Mouse (Mus musculus) liver, embryonic 11.5 days (tissue): ENCODE data around the gene 2200002D01Rik. TPM values are rescaled to one million over a fixed set of nuclear protein-coding genes. Genes with fewer than 3 reads are reported as not detected.
A peak's percentile ranks its signal among the peaks of the same experiment; 100 is the strongest.

Source experiments
- ATAC-seq: fragments of 200-750 bp; cut with Nextera tagmentation; replicated peaks from 2 replicates; pipeline ENCODE4 v1.8.0; 2017; ENCODE audit warnings: moderate number of reproducible peaks, mild to moderate bottlenecking, moderate TSS enrichment, moderate library complexity; ENCODE audit not compliant: low FRiP score
- DNase-seq: peaks from one replicate; pipeline ENCODE4 v3.0.0-alpha.2; 2017; ENCODE audit warnings: low spot score
- H3K27ac ChIP-seq: fragments of 300-500 bp; sonication (generic); 2 replicates; pipeline ENCODE4 v1.5.1; 2014; ENCODE audit warnings: mild to moderate bottlenecking, low read depth, low read length, control low read depth
- H3K27me3 ChIP-seq: fragments of 300-500 bp; sonication (generic); replicated peaks from 2 replicates; pipeline ENCODE4 v1.6.1; 2014; ENCODE audit warnings: low read length, mixed read lengths; ENCODE audit not compliant: control insufficient read depth, insufficient read depth
- H3K36me3 ChIP-seq: fragments of 300-500 bp; sonication (generic); 2 replicates; pipeline ENCODE4 v1.6.1; 2014; ENCODE audit warnings: mild to moderate bottlenecking, low read length, moderate library complexity, mixed read lengths; ENCODE audit not compliant: control insufficient read depth, insufficient read depth
- H3K4me1 ChIP-seq: fragments of 300-500 bp; sonication (generic); replicated peaks from 2 replicates; pipeline ENCODE4 v1.6.1; 2014; ENCODE audit warnings: low read length, mixed read lengths; ENCODE audit not compliant: control insufficient read depth, insufficient read depth
- H3K4me2 ChIP-seq: fragments of 300-500 bp; sonication (generic); 2 replicates; pipeline ENCODE4 v1.6.1; 2014; ENCODE audit warnings: mild to moderate bottlenecking, control low read depth, moderate library complexity
- H3K4me3 ChIP-seq: fragments of 300-500 bp; sonication (generic); 2 replicates; pipeline ENCODE4 v1.5.1; 2014; ENCODE audit warnings: low read depth, low read length, control low read depth
- H3K9ac ChIP-seq: fragments of 300-500 bp; sonication (generic); 2 replicates; pipeline ENCODE4 v1.6.1; 2014; ENCODE audit warnings: low read depth, low read length, control low read depth
- H3K9me3 ChIP-seq: fragments of 300-500 bp; sonication (generic); 2 replicates; pipeline ENCODE4 v1.6.1; 2016; ENCODE audit warnings: low read length, inconsistent platforms, mixed read lengths; ENCODE audit not compliant: control insufficient read depth
- WGBS: fragments of 180-500 bp; shearing (Covaris S2); extraction: QIAGEN DNeasy Blood & Tissue Kit; methylation state at CpG from one replicate; pipeline ENCODE4 v1.1.7; 2014; 5-methylcytosine and 5-hydroxymethylcytosine counted together
- polyA plus RNA-seq: library from polyadenylated mRNA; unstranded; fragments of >200 nt; fragmentation: Nextera tagmentation; extraction: Ambion mirVana; gene quantifications from 2 replicates; pipeline ENCODE4 v1.2.1, GENCODE M21; 2014

The 2200002D01Rik gene
- polyA plus RNA-seq, 1 experiment from 2014 or later = 4.4 TPM

DNA sequence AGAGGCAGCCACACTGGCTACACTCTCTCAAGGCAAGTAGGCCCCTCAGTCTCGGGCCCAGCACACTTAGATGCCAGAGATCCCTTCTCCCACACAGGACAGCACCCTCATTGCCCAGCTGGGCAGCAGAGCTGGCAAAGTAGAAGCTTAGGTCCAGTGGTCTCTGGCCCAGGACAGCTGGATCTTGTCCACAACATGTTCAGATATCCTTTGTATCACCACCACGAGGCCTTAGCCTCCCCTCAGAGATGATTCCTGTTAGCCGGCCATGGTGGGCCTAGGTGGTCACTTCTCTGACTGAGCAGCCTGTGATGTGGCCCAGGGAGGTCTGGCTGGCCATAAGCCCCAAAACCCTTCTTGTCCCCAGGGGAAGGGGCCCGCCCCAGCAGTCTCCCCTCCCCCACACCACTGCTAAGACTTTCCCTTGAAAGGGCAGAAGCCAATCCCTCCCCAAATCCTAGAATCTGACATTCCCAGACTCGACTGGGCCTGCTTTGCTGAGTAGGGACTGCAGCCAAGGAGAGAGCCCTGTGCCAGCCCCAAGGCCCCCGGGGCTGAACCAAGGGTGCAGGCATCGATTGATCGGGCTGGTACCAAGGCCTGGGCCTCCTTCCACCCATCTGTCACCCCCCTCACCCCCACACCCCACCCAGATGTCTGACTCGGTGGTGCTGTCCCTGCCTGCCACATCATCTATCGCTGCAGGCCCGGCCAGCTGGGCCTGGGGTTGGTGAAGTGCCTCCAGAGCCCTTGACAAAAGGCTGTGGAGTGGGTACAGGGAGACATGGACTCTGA, 42.6 kb upstream of the 2200002D01Rik start:
- DNase-seq (no peak), ATAC-seq (no peak)
- Histone ChIP-seq H3K9me3 (no peaks in the 10 kb centered on the region), H3K36me3 (no peaks in the 10 kb centered on the region), H3K9ac (no peak overlapping the region), H3K4me3 (no peak overlapping the region), H3K27ac (no peak overlapping the region), H3K4me2 (0 out of 2 replicates have a peak overlapping the region, but pooled peaks have one; percentile 8), H3K27me3 (no peaks in the 10 kb centered on the region; the same call in none of the 2 replicates), H3K4me1 (peaks cover 29% of the 10 kb centered on the region)
- 60% methylated on average over 11 of the region's 11 CpGs for WGBS

DNA sequence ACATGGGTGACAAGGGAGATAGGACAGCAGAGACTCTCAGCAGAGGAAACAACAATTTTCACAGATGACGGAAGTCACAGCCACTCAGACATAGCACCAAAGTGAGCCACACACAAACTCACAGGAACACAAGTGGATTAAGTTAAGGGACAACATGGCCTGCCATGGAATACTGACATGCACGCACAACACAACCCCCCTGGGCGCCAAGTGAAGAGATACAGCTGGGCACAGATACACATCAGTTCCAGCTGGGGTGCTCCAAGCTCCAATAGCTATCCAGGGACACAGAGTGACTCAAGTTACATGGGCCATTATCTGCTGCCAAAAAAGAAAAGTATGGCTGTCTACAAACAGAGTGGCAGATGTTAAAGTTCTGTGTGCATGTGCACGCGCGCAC, 41.6 kb upstream of the 2200002D01Rik start:
- no peaks in the 10 kb centered on the region for H3K9me3 ChIP-seq
- H3K36me3 ChIP-seq = no peaks in the 10 kb centered on the region
- H3K4me2 ChIP-seq = peak overlapping the region; percentile 81
- WGBS = 78% methylated on average over 6 of the region's 6 CpGs
- H3K9ac ChIP-seq = peak overlapping the region; percentile 55
- H3K4me3 ChIP-seq = peak overlapping the region; percentile 59
- H3K27ac ChIP-seq = peak overlapping the region; percentile 38; the same call in 1 of the 2 replicates
- DNase-seq = no peak
- no peak for ATAC-seq
- peaks cover 29% of the 10 kb centered on the region for H3K4me1 ChIP-seq
- H3K27me3 ChIP-seq = no peaks in the 10 kb centered on the region; the same call in none of the 2 replicates

DNA sequence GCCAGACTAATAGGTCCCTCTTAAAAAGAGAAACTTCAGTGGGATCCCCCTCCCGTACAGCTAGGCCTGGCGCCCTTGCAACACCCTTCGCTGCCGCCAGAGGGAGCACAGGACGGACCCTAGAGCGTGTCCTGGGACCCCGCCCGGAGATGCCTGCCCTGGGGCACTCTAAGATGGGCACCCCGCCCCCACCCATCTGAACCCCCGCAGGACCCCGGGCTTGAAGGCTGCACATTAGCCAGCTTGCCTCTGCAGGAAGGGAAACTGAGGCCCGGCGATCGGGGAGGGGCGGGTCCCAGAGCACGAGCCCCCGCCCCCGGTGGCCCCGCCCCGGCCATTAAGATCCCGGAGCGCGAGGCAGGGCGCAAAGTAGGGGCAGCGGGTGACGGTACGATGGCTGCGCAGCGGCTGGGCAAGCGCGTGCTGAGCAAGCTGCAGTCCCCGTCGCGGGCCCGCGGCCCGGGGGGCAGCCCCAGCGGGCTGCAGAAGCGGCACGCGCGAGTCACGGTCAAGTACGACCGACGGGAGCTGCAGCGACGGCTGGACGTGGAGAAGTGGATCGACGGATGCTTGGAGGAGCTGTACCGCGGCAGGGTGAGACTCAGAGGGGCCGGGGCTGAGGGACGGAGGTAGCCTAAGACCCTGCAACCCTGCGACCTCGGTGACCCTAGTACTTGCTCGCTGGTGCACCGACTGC, 40.8 kb upstream of the 2200002D01Rik start, which contains the start of gene Ppp1r14a:
Gene Ppp1r14a (plus strand): TSS at position 367 of the 697 bp plus-strand sequence.
- H3K27me3 ChIP-seq = no peaks in the 10 kb centered on the region; the same call in none of the 2 replicates
- H3K27ac ChIP-seq = peak within 1 kb of the TSS; percentile 38; the same call in 1 of the 2 replicates
- no peaks in the 10 kb centered on the region for H3K9me3 ChIP-seq
- WGBS = 2% methylated on average over 59 of the region's 59 CpGs
- H3K4me2 ChIP-seq = peak within 1 kb of the TSS; percentile 81
- H3K4me1 ChIP-seq = peaks cover 29% of the 10 kb centered on the region
- H3K36me3 ChIP-seq = no peaks in the 10 kb centered on the region
- H3K4me3 ChIP-seq = peak within 1 kb of the TSS; percentile 59
- peak; percentile 67 for ATAC-seq
- DNase-seq = peak; percentile 87
- H3K9ac ChIP-seq = peak within 1 kb of the TSS; percentile 55

DNA sequence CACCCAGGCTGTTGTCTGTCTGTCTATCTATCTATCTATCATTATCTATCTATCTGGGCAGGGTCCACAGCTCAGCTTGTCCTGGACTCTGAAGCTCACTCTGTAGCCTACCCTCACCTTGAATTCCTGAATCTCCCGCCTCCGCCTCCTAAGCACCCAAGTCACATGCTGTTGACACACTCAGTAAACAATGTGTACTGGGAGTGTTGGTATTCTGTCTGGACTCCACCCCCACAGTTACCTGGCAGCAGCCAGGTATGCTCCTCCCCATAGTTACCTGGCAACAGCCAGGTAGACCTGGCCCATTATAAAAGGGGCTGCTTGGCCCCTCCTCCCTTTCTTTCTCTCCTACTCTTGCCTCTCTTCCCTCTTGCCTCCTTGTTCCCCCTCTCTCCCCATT, 39.8 kb upstream of the 2200002D01Rik start:
- DNase-seq = no peak
- no peak for ATAC-seq
- no peaks in the 10 kb centered on the region; the same call in none of the 2 replicates for H3K27me3 ChIP-seq
- H3K4me1 ChIP-seq = peaks cover 24% of the 10 kb centered on the region
- no peak overlapping the region for H3K9ac ChIP-seq
- H3K4me3 ChIP-seq = no peak overlapping the region
- no peaks in the 10 kb centered on the region for H3K36me3 ChIP-seq
- H3K4me2 ChIP-seq = no peak overlapping the region
- no peaks in the 10 kb centered on the region for H3K9me3 ChIP-seq
- H3K27ac ChIP-seq = no peak overlapping the region
- 84% methylated on average over 2 of the region's 2 CpGs for WGBS

DNA sequence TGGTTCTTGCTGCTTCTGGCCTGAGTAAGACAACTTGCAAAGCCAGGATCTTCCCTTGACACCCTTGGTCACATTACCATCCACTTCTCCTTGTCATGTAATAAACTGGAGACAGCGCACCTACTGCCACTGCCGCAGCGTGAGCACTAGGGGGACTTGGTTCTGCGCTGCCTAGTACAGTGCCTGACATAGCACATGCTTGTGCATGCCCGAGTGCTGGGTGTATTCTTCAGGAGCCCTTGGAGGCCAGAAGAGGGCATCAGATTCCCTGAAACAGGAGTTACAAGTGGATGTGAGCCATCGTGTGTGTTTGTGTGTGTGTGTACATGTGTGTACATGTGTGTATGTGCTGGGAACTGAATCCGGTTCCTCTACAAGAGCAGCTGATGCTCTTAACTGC, 39.2 kb upstream of the 2200002D01Rik start:
- no peak overlapping the region for H3K4me2 ChIP-seq
- H3K9me3 ChIP-seq = no peaks in the 10 kb centered on the region
- DNase-seq (no peak), ATAC-seq (no peak)
- peaks cover 18% of the 10 kb centered on the region for H3K4me1 ChIP-seq
- H3K27me3 ChIP-seq = peaks cover under 1% of the 10 kb centered on the region
- 82% methylated on average over 7 of the region's 7 CpGs for WGBS
- H3K4me3 ChIP-seq = no peak overlapping the region
- H3K27ac ChIP-seq = no peak overlapping the region
- H3K9ac ChIP-seq = no peak overlapping the region
- H3K36me3 ChIP-seq = no peaks in the 10 kb centered on the region

DNA sequence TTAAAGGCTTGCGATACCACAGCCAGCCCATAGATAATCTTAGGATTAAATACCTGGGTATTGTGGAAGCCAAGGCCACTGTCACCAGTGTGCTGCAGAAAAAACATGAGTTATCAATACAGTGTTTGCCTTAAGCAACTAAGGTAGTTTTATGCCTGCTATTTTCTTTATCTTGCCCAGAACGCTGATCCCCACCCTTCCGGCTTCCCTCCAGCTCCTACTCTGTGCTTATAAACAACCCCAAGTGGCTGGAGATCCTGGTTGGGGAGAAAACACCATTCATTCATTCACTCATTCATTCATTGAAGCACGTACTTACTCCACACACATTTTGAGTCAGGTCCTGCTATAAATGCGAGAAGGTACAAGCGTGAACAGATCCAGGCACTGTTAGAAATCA, 36.3 kb upstream of the 2200002D01Rik start:
- Histone ChIP-seq H3K4me3 (no peak overlapping the region), H3K4me1 (peaks cover 14% of the 10 kb centered on the region), H3K9me3 (no peaks in the 10 kb centered on the region), H3K36me3 (no peaks in the 10 kb centered on the region), H3K27me3 (peaks cover 19% of the 10 kb centered on the region), H3K9ac (no peak overlapping the region), H3K4me2 (no peak overlapping the region), H3K27ac (no peak overlapping the region)
- ATAC-seq (no peak), DNase-seq (no peak)
- 81% methylated on average over 6 of the region's 6 CpGs for WGBS

DNA sequence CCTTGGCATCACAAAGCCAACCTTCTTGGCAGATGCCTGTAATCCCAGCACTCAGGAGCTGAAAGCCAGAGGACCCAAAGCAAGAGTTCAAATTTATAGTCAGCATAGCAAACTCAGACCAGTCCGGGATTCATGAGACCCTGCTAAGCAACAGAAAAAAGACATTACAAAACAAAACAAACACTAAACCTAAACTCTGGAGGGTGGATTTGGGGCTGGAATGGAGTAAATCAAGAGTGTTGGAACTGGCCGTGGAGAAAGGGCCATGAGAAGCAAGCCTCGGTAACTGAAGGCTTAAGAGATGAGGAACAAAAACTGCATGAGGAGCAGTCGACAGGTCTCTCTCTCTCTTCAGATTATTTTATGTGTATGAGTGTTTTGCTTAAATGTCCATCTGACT, 35.6 kb upstream of the 2200002D01Rik start:
- ATAC-seq (no peak), DNase-seq (no peak)
- peaks cover 9% of the 10 kb centered on the region for H3K4me1 ChIP-seq
- no peaks in the 10 kb centered on the region for H3K9me3 ChIP-seq
- no peak overlapping the region for H3K27ac ChIP-seq
- H3K4me3 ChIP-seq = no peak overlapping the region
- H3K9ac ChIP-seq = no peak overlapping the region
- H3K4me2 ChIP-seq = no peak overlapping the region
- WGBS = 80% methylated on average over 4 of the region's 4 CpGs
- H3K36me3 ChIP-seq = no peaks in the 10 kb centered on the region
- peaks cover 19% of the 10 kb centered on the region for H3K27me3 ChIP-seq

DNA sequence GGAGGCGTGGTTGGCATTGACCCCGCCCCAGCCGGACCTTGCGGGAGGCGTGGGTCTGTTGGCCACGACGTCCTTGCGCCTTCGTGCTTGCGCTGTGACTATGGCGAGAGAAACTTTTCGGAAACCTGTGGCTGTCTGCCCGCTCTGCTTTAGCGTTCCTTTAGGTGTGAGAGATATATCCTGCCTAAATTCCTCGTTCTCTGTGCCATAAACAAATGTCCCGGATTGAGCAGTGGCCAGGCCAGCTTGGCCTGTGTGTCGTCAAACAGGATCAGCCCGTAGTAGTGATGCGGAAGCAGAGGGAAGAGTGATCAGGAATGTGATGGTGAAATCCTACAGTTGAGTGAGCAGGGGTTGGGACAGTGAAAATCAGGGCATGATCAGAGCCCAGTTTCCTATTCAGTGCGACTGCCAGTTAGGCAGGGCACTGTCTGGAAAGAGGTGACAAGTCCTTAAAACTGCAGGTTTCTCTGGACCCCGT, 33.8 kb upstream of the 2200002D01Rik start:
- Histone ChIP-seq H3K9me3 (no peaks in the 10 kb centered on the region), H3K27ac (no peak overlapping the region), H3K9ac (peak overlapping the region; percentile 70), H3K4me2 (peak overlapping the region; percentile 96), H3K4me3 (peak overlapping the region; percentile 64), H3K27me3 (peaks cover 19% of the 10 kb centered on the region), H3K4me1 (peaks cover 9% of the 10 kb centered on the region), H3K36me3 (no peaks in the 10 kb centered on the region)
- ATAC-seq (no peak), DNase-seq (no peak)
- 13% methylated on average over 21 of the region's 21 CpGs for WGBS
